Mouse (Mus musculus) kidney, embryonic 14.5 days (tissue): ENCODE results near the gene Ankrd13b. TPM values are rescaled to one million over a fixed set of nuclear protein-coding genes. Genes with fewer than 3 reads are reported as not detected.

Experiments used
- ATAC-seq: fragments of 200-750 bp; cut with Nextera tagmentation; 2 replicates; pipeline ENCODE4 v1.8.0; 2017; ENCODE audit warnings: moderate number of reproducible peaks, mild to moderate bottlenecking, moderate TSS enrichment, moderate library complexity; ENCODE audit not compliant: low FRiP score, low TSS enrichment
- H3K27ac ChIP-seq: fragments of 300-500 bp; sonication (generic); 2 replicates; pipeline ENCODE4 v1.5.1; 2014; ENCODE audit warnings: low read depth, mild to moderate bottlenecking, low read length, moderate library complexity, mixed read lengths
- H3K27me3 ChIP-seq: fragments of 300-500 bp; sonication (generic); 2 replicates; pipeline ENCODE4 v1.6.1; 2014; ENCODE audit warnings: mild to moderate bottlenecking, low read length; ENCODE audit not compliant: control insufficient read depth, insufficient read depth
- H3K36me3 ChIP-seq: fragments of 300-500 bp; sonication (generic); 2 replicates; pipeline ENCODE4 v1.6.1; 2014; ENCODE audit warnings: low read length, mixed read lengths; ENCODE audit not compliant: control insufficient read depth, insufficient read depth
- H3K4me1 ChIP-seq: fragments of 300-500 bp; sonication (generic); 2 replicates; pipeline ENCODE4 v1.6.1; 2014; ENCODE audit warnings: low read length, mixed read lengths; ENCODE audit not compliant: control insufficient read depth, insufficient read depth
- H3K4me2 ChIP-seq: fragments of 300-500 bp; sonication (generic); replicated peaks from 2 replicates; pipeline ENCODE4 v1.6.1; 2014; ENCODE audit warnings: low read depth, mild to moderate bottlenecking, low read length
- H3K4me3 ChIP-seq: fragments of 300-500 bp; sonication (generic); 2 replicates; pipeline ENCODE4 v1.5.1; 2014; ENCODE audit warnings: mild to moderate bottlenecking, low read length
- H3K9ac ChIP-seq: fragments of 300-500 bp; sonication (generic); 2 replicates; pipeline ENCODE4 v1.6.1; 2014; ENCODE audit warnings: low read depth, mild to moderate bottlenecking, low read length, moderate library complexity
- H3K9me3 ChIP-seq: fragments of 300-500 bp; sonication (generic); 2 replicates; pipeline ENCODE4 v1.6.1; 2016; ENCODE audit warnings: low read length; ENCODE audit not compliant: control insufficient read depth
- WGBS: fragments of 180-500 bp; shearing (Covaris S2); extraction: QIAGEN DNeasy Blood & Tissue Kit; methylation state at CpG from one replicate; pipeline ENCODE4 v1.1.7; 2014; 5-methylcytosine and 5-hydroxymethylcytosine counted together
- polyA plus RNA-seq: library from polyadenylated mRNA; unstranded; fragments of >200 nt; fragmentation: Nextera tagmentation; extraction: Ambion mirVana; gene quantifications from 2 replicates; pipeline ENCODE4 v1.2.1, GENCODE M21; 2014

The Ankrd13b gene
- polyA plus RNA-seq, 1 experiment from 2014 or later, result 8.6 TPM

DNA sequence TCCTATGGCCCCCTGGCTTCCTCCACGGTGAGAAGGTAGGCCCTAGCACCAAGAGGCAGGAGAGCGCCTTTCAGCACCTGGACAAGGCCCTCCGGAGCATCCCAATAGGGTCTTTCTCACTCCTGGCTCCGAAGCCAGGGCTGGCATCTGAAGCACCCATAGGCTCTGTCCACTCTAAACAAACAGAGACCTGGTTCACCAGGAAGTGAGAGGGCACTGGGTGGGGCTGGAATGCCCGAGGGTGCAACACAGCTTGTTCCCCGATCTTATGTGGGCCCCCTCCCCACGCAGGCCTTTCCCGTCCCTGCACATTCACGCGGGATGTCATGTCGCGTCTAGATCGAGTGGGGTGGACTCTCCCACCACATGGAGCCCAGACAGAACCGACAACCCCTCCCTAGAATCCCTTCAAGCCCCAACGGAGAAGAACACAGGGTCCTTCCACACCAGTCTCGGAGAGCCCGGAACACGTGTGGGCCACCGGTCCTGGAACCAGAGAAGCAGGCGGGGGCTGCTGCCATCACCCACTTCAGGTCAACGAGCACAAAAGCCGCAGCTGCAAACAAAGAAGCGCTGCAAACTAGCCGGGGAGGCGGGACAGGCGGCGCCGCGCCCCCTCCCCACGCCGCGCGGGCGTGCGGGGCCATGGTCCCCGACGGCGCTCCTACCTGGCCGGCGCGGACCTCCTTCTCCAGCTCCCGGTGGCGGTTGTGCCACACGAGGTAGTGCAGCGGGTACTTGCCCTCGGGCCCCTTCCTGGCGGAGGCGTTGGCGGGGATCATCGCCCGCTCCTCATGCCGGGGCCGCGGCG, 502 bp downstream of the Ankrd13b start:
- Histone ChIP-seq H3K4me1 (peaks cover 37% of the 10 kb centered on the region), H3K36me3 (no peaks in the 10 kb centered on the region), H3K9ac (peak overlapping the region; percentile 87), H3K9me3 (no peaks in the 10 kb centered on the region), H3K27ac (no peak overlapping the region), H3K4me2 (peak overlapping the region; percentile 96), H3K27me3 (no peaks in the 10 kb centered on the region), H3K4me3 (peak overlapping the region; percentile 84)
- no peak for ATAC-seq
- 3% methylated on average over 51 of the region's 55 CpGs for WGBS

- H3K4me3 ChIP-seq, result no peak overlapping the region
- WGBS, result 84% methylated on average over 5 of the region's 5 CpGs
- no peaks in the 10 kb centered on the region for H3K36me3 ChIP-seq
- no peak overlapping the region for H3K27ac ChIP-seq
- H3K4me2 ChIP-seq, result no peak overlapping the region
- H3K9ac ChIP-seq, result no peak overlapping the region
- H3K4me1 ChIP-seq, result peaks cover 34% of the 10 kb centered on the region
- H3K9me3 ChIP-seq, result no peaks in the 10 kb centered on the region
- H3K27me3 ChIP-seq, result no peaks in the 10 kb centered on the region
- no peak for ATAC-seq
Measured at GRCm38 (mm10) chr11:77486798-77487197, 2.7 kb downstream of the Ankrd13b start.

- Histone ChIP-seq H3K4me3 (no peak overlapping the region), H3K9me3 (no peaks in the 10 kb centered on the region), H3K36me3 (no peaks in the 10 kb centered on the region), H3K27me3 (no peaks in the 10 kb centered on the region), H3K9ac (no peak overlapping the region), H3K4me2 (no peak overlapping the region), H3K4me1 (peaks cover 25% of the 10 kb centered on the region), H3K27ac (peak overlapping the region; percentile 2; the same call in 1 of the 2 replicates)
- no peak for ATAC-seq
- 46% methylated on average over 6 of the region's 6 CpGs for WGBS
Measured at GRCm38 (mm10) chr11:77485229-77485628, 4.2 kb downstream of the Ankrd13b start.

- no peak for ATAC-seq
- no peak overlapping the region for H3K4me2 ChIP-seq
- WGBS, result 62% methylated on average over 11 of the region's 11 CpGs
- peaks cover 20% of the 10 kb centered on the region for H3K4me1 ChIP-seq
- H3K27me3 ChIP-seq, result no peaks in the 10 kb centered on the region
- no peak overlapping the region for H3K27ac ChIP-seq
- no peaks in the 10 kb centered on the region for H3K9me3 ChIP-seq
- no peaks in the 10 kb centered on the region for H3K36me3 ChIP-seq
- H3K4me3 ChIP-seq, result no peak overlapping the region
- H3K9ac ChIP-seq, result no peak overlapping the region
Measured at GRCm38 (mm10) chr11:77483510-77484255, 5.8 kb downstream of the Ankrd13b start.

- Histone ChIP-seq H3K27ac (no peak overlapping the region), H3K4me1 (peaks cover 14% of the 10 kb centered on the region), H3K9me3 (no peaks in the 10 kb centered on the region), H3K27me3 (no peaks in the 10 kb centered on the region), H3K4me3 (no peak overlapping the region), H3K9ac (no peak overlapping the region), H3K4me2 (no peak overlapping the region), H3K36me3 (no peaks in the 10 kb centered on the region)
- WGBS, result 56% methylated on average over 3 of the region's 3 CpGs
- ATAC-seq, result no peak
Measured at GRCm38 (mm10) chr11:77483043-77483442, 6.4 kb downstream of the Ankrd13b start.

DNA sequence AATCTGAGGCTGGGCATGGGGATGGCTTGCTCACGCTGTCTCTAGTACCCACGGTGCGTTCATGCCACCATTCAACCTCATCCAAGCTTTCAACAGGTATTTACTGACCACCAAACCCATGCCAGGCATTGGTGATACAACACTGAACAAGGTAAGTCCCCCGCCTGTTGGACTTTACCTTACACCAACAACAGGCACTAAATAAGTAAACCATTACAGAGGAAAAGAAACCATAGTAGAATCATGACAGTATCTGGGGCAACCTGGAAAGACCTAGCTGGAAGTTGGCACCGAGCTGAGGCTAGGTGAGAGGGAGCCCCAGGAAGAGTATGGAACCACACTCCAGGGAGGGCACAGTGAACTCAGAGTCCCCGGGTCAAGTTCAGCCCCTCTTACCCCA, 12.6 kb downstream of the Ankrd13b start:
- H3K9ac ChIP-seq, result no peak overlapping the region
- H3K9me3 ChIP-seq, result no peaks in the 10 kb centered on the region
- H3K4me1 ChIP-seq, result no peaks in the 10 kb centered on the region
- no peak overlapping the region for H3K4me3 ChIP-seq
- H3K27me3 ChIP-seq, result no peaks in the 10 kb centered on the region
- H3K4me2 ChIP-seq, result no peak overlapping the region
- no peak for ATAC-seq
- no peak overlapping the region for H3K27ac ChIP-seq
- 91% methylated on average over 6 of the region's 6 CpGs for WGBS
- peaks cover 20% of the 10 kb centered on the region for H3K36me3 ChIP-seq

DNA sequence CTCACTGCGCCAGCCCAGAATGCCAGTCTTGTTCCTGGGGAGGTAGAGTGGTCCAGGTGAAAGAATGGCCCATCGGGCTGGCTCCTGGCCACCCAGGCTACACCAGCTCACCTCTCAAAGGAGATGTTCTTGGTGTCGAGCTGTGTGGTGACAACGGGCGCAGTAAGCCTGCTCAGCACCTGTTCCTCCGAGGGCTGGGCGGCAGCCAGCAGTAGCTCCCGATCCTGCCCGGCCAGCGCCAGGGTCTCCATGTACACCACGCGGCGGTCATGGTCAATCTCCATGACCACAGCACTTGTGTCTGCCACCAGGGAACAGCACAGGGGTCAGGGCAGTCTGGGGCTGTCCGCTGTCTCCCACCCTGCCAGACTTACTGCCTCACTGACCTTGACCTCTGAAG, 13.3 kb downstream of the Ankrd13b start:
- Histone ChIP-seq H3K9ac (no peak overlapping the region), H3K4me1 (no peaks in the 10 kb centered on the region), H3K4me3 (no peak overlapping the region), H3K4me2 (no peak overlapping the region), H3K9me3 (no peaks in the 10 kb centered on the region), H3K27ac (no peak overlapping the region), H3K36me3 (peaks cover 27% of the 10 kb centered on the region), H3K27me3 (no peaks in the 10 kb centered on the region)
- 92% methylated on average over 14 of the region's 14 CpGs for WGBS
- no peak for ATAC-seq

- H3K36me3 ChIP-seq, result peaks cover 32% of the 10 kb centered on the region
- no peak overlapping the region for H3K4me2 ChIP-seq
- H3K4me1 ChIP-seq, result peaks cover under 1% of the 10 kb centered on the region
- peaks cover 5% of the 10 kb centered on the region; the same call in 1 of the 2 replicates for H3K27me3 ChIP-seq
- no peak overlapping the region for H3K9ac ChIP-seq
- H3K4me3 ChIP-seq, result no peak overlapping the region
- H3K9me3 ChIP-seq, result no peaks in the 10 kb centered on the region
- H3K27ac ChIP-seq, result no peak overlapping the region
- WGBS, result 88% methylated on average over 16 of the region's 16 CpGs
- no peak for ATAC-seq
Measured at GRCm38 (mm10) chr11:77472775-77473174, 16.7 kb downstream of the Ankrd13b start.

DNA sequence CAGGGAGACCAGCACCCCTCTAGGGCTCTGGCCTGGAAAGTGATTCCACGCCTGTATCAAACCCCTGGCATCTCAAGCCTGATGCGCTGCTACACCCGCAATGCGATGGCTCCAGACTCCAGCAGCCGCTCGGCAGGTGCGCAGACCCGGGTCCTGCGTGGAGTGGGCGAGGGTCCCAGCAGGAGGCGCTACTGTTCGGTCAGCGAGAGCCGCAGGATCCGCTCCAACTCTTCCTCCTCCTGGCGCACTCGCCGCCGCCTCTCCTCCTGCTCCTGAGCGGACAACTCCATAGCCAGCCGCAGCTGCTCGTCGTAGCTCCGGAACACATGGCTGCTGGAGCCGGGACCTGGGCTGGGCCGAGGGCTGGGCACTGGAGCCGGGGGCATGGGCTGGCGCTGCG, 18.1 kb downstream of the Ankrd13b start:
- Histone ChIP-seq H3K4me1 (peaks cover 5% of the 10 kb centered on the region), H3K4me3 (no peak overlapping the region), H3K36me3 (peaks cover 32% of the 10 kb centered on the region), H3K9me3 (no peaks in the 10 kb centered on the region), H3K4me2 (no peak overlapping the region), H3K9ac (no peak overlapping the region), H3K27me3 (peaks cover 19% of the 10 kb centered on the region), H3K27ac (no peak overlapping the region)
- ATAC-seq, result no peak
- WGBS, result 78% methylated on average over 29 of the region's 29 CpGs
